Mouse (Mus musculus): ENCODE results near the gene Apoc2. TPM values are rescaled to one million over a fixed set of nuclear protein-coding genes. Genes with fewer than 3 reads are reported as not detected.
A peak's percentile ranks its signal among the peaks of the same experiment; 100 is the strongest.

The Apoc2 gene
- polyA plus RNA-seq, 1 experiment from 2014 or later: 0.26 TPM

- peaks cover 25% of the 10 kb centered on the region for H3K4me1 ChIP-seq
- no peak overlapping the region for H3K27ac ChIP-seq (replicated peaks)
- WGBS: 59% methylated on average over 4 of the region's 4 CpGs
- peaks cover 67% of the 10 kb centered on the region for H3K36me3 ChIP-seq
- DNase-seq (ENCODE audit: low spot score): no peak
- H3K4me3 ChIP-seq: peak overlapping the region; percentile 100; the same call in 1 of the 2 replicates
- no peaks in the 10 kb centered on the region for H3K9me3 ChIP-seq (replicated peaks)
- H3K27me3 ChIP-seq (ENCODE audit: low read depth, poor library complexity, severe bottlenecking): no peaks in the 10 kb centered on the region
These were observed 35.5 kb upstream of the Apoc2 start for GRCm38 (mm10) chr7:19713196-19713595.

DNA sequence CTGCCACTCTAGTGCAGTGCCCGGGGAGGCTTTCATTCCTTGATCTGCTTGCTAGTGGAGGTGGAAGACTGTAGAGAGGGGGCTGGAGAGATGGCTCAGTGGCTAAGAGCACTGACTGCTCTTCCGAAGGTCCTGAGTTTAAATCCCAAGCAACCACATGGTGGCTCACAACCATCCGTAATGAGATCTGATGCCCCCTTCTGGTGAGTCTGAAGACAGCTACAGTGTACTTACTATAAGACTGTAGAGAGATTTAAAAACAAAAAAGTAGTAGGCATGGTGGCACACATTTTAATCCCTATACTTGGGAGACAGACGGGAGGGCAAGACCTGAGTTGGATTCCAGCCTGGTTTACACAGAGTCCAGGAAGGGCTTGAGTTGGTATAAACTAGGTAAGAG lies 34.7 kb upstream of the Apoc2 start:
- Histone ChIP-seq H3K27ac (replicated peaks) (no peak overlapping the region), H3K27me3 (ENCODE audit: low read depth, poor library complexity, severe bottlenecking) (no peaks in the 10 kb centered on the region), H3K4me3 (no peak overlapping the region), H3K36me3 (peaks cover 71% of the 10 kb centered on the region), H3K4me1 (peaks cover 25% of the 10 kb centered on the region), H3K9me3 (replicated peaks) (no peaks in the 10 kb centered on the region)
- DNase-seq (ENCODE audit: low spot score): no peak
- 87% methylated on average over 4 of the region's 4 CpGs for WGBS

DNA sequence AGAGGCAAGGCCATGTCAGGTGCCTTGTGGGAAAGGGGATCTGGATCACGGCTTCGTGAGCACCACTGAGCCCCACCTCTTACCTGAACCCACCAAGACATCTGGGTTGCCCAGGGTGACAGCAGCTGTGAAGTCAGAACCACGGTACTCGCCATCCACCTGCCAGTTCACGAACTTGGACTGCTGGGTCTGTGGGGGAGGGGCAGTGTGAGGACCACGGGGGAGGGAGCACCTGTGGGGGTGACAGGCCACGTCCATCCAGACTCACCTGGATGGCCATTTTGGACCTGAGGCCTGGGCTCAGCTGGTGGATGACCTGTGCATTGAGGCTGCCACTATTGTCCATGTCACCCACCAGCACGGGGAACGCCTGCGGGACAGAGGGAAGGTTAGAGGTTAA lies 32.9 kb upstream of the Apoc2 start:
- Histone ChIP-seq H3K4me1 (peaks cover 15% of the 10 kb centered on the region), H3K27me3 (ENCODE audit: low read depth, poor library complexity, severe bottlenecking) (no peaks in the 10 kb centered on the region), H3K36me3 (peaks cover 82% of the 10 kb centered on the region), H3K9me3 (replicated peaks) (no peaks in the 10 kb centered on the region), H3K27ac (replicated peaks) (no peak overlapping the region), H3K4me3 (no peak overlapping the region)
- WGBS: 97% methylated on average over 10 of the region's 10 CpGs
- no peak for DNase-seq (ENCODE audit: low spot score)

GRCm38 (mm10) chr7:19705271-19705670 lies 27.5 kb upstream of the Apoc2 start:
- peaks cover 88% of the 10 kb centered on the region for H3K36me3 ChIP-seq
- no peak overlapping the region for H3K27ac ChIP-seq (replicated peaks)
- no peak overlapping the region for H3K4me3 ChIP-seq
- H3K4me1 ChIP-seq: peaks cover 20% of the 10 kb centered on the region
- DNase-seq (ENCODE audit: low spot score): no peak
- H3K27me3 ChIP-seq (ENCODE audit: low read depth, poor library complexity, severe bottlenecking): no peaks in the 10 kb centered on the region
- H3K9me3 ChIP-seq (replicated peaks): no peaks in the 10 kb centered on the region
- 96% methylated on average over 7 of the region's 7 CpGs for WGBS

DNA sequence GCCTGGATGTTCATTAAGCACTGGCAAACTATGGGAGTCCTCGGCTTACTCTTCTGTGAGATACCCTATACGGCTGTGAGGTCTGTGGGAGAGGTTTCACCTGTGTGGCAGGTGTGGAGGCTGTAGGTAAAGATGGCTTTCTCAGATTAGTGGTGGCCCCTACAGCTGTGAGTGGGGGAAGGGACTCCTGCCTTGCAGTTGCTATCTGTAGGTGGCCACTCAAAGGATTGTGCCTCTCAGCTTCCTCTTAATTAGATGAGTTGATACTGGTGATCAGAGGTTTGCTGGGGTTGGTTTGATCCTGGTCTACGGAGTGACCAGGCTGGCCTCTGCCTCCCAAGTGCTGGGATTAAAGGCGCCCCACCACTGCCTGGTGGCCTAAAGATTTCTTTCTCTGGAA lies 26.7 kb upstream of the Apoc2 start:
- Histone ChIP-seq H3K27ac (replicated peaks) (no peak overlapping the region), H3K4me1 (peaks cover 27% of the 10 kb centered on the region), H3K4me3 (no peak overlapping the region), H3K9me3 (replicated peaks) (no peaks in the 10 kb centered on the region), H3K36me3 (peaks cover 80% of the 10 kb centered on the region), H3K27me3 (ENCODE audit: low read depth, poor library complexity, severe bottlenecking) (no peaks in the 10 kb centered on the region)
- DNase-seq (ENCODE audit: low spot score): no peak
- WGBS: 97% methylated on average over 4 of the region's 4 CpGs

DNA sequence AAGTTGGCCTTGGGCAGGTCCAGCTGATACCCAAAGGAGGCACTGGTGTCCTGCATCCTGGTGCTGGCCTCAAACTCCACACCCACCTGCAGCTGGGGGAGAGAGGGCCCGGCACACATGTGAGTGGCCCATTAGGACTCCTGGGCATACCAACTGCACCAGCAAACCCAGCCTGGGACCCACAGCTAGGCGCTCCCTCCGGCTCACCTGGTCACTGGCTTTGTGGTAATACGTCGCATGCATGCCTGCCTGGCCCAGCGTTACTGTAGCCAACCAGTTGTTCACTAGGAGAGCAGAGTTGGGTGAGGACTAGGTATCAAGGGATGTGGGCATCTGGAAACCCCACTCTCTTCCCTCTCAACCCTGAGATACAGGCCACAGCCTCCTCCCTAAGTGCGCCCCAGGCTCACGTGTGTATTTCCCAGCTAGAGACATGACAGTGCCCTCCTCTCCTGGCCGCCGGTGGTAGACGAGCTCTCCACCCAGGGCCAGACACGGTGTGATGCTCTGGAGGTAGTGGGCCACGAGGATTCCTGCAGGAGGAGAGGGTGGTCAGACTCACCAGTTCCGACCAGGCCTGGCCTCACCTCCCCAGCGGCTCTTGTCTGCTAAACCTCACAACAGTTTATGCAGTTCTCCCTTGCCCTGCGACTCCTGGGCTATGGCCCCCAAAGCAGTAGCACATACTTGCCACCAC lies 25.3 kb upstream of the Apoc2 start:
- H3K27ac ChIP-seq (replicated peaks): no peak overlapping the region
- 89% methylated on average over 16 of the region's 16 CpGs for WGBS
- H3K9me3 ChIP-seq (replicated peaks): no peaks in the 10 kb centered on the region
- no peak overlapping the region for H3K4me3 ChIP-seq
- H3K36me3 ChIP-seq: peaks cover 65% of the 10 kb centered on the region
- no peaks in the 10 kb centered on the region for H3K27me3 ChIP-seq (ENCODE audit: low read depth, poor library complexity, severe bottlenecking)
- peaks cover 41% of the 10 kb centered on the region for H3K4me1 ChIP-seq
- DNase-seq (ENCODE audit: low spot score): no peak

GRCm38 (mm10) chr7:19701069-19701761 lies 23.5 kb upstream of the Apoc2 start:
- H3K27ac ChIP-seq (replicated peaks): peak overlapping the region; percentile 63
- peak; percentile 71 for DNase-seq (ENCODE audit: low spot score)

GRCm38 (mm10) chr7:19700299-19701068 lies 22.7 kb upstream of the Apoc2 start:
- no peaks in the 10 kb centered on the region for H3K27me3 ChIP-seq (ENCODE audit: low read depth, poor library complexity, severe bottlenecking)
- H3K4me1 ChIP-seq: peaks cover 46% of the 10 kb centered on the region
- WGBS: 62% methylated on average over 12 of the region's 12 CpGs
- peaks cover 56% of the 10 kb centered on the region for H3K36me3 ChIP-seq
- H3K4me3 ChIP-seq: peak overlapping the region; percentile 29; the same call in 1 of the 2 replicates
- no peak for DNase-seq (ENCODE audit: low spot score)
- H3K9me3 ChIP-seq (replicated peaks): peaks cover 6% of the 10 kb centered on the region
- H3K27ac ChIP-seq (replicated peaks): peak overlapping the region; percentile 38; the same call in 1 of the 2 replicates

More at GRCm38 (mm10) chr7:19701069-19701761, 23.5 kb upstream of the Apoc2 start:
- WGBS: 26% methylated on average over 22 of the region's 22 CpGs
- Histone ChIP-seq H3K4me3 (peak overlapping the region; percentile 29), H3K36me3 (peaks cover 56% of the 10 kb centered on the region), H3K27me3 (ENCODE audit: low read depth, poor library complexity, severe bottlenecking) (no peaks in the 10 kb centered on the region), H3K4me1 (peaks cover 46% of the 10 kb centered on the region), H3K9me3 (replicated peaks) (peaks cover 6% of the 10 kb centered on the region)

GRCm38 (mm10) chr7:19699827-19700148 lies 22.0 kb upstream of the Apoc2 start:
- Histone ChIP-seq H3K36me3 (peaks cover 49% of the 10 kb centered on the region), H3K4me3 (no peak overlapping the region), H3K27me3 (ENCODE audit: low read depth, poor library complexity, severe bottlenecking) (no peaks in the 10 kb centered on the region), H3K9me3 (replicated peaks) (peaks cover 6% of the 10 kb centered on the region), H3K27ac (replicated peaks) (peak overlapping the region; percentile 80; the same call in 1 of the 2 replicates), H3K4me1 (peaks cover 46% of the 10 kb centered on the region)
- DNase-seq (ENCODE audit: low spot score): no peak
- WGBS: 78% methylated on average over 4 of the region's 4 CpGs

- peak within 1 kb of the TSS; percentile 80 for H3K27ac ChIP-seq (replicated peaks)
- H3K4me3 ChIP-seq: peak within 1 kb of the TSS; percentile 59
- no peaks in the 10 kb centered on the region for H3K27me3 ChIP-seq (ENCODE audit: low read depth, poor library complexity, severe bottlenecking)
- whole genome bisulfite sequencing: 1% methylated on average over 20 of the region's 20 CpGs
- peaks cover 46% of the 10 kb centered on the region for H3K4me1 ChIP-seq
- H3K36me3 ChIP-seq: peaks cover 43% of the 10 kb centered on the region
- peaks cover 6% of the 10 kb centered on the region for H3K9me3 ChIP-seq (replicated peaks)
- DNase-seq (ENCODE audit: low spot score): peak; percentile 60
These were observed 21.4 kb upstream of the Apoc2 start, which contains the start of gene Apoe for GRCm38 (mm10) chr7:19698907-19699826. Gene Apoe (minus strand): TSS chr7:19699188.

DNA sequence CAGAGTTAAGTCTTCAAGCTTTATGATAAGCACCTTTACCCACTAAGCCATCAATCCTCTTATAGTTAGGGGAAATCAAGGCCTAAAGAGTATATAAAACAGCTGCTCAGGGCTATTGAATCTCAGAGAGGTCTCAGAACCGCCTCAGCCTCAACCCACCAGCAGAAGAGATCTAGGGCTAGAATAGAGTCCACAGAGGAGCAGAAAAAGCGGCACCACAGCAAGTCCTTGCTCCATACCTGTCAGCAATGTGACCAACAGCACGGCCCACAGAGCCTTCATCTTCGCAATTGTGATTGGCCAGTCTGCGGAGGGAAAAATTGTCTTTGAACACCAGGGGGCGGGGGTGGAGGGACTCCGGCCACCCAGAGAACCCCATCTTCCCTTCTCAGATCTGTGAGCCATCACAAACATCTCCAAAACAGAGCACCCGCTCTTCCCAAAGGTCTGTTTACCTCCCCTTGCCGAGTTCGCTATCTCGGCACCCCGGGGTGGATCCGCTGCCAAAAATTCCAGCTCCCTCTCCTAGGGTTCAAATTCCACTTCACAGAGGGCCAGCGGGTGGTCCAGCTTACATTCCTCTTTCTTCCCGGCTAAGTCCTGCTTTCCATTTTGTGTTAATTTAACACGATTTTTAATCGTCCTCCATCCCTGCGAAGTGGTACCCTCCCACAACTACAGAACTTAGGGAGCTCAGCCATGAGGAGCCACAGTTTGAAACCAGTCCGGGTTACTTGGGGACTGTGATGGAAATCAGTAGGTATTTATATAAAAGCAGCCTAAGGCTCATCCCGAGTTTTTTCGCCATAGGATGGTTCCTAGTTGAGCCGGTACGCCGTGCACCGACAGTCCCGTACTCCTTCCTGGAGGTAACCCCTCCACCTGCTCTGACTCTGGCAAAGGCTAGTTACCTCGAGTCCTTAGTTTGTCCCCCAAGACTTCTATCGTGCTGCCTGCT lies 20.5 kb upstream of the Apoc2 start:
- peak; percentile 57 for DNase-seq (ENCODE audit: low spot score)
- WGBS: 1% methylated on average over 28 of the region's 28 CpGs
- Histone ChIP-seq H3K36me3 (peaks cover 33% of the 10 kb centered on the region), H3K4me1 (peaks cover 51% of the 10 kb centered on the region), H3K27ac (replicated peaks) (peak overlapping the region; percentile 80), H3K27me3 (ENCODE audit: low read depth, poor library complexity, severe bottlenecking) (no peaks in the 10 kb centered on the region), H3K4me3 (peak overlapping the region; percentile 59), H3K9me3 (replicated peaks) (peaks cover 6% of the 10 kb centered on the region)
